Mouse (Mus musculus): ENCODE measurements at regions not wholly inside any gene's neighbourhood (a gene's known extent, or its start where the extent isn't known, plus 50 kb on each side); places are given as distances from the start of the nearest gene placed in this dataset.

DNA sequence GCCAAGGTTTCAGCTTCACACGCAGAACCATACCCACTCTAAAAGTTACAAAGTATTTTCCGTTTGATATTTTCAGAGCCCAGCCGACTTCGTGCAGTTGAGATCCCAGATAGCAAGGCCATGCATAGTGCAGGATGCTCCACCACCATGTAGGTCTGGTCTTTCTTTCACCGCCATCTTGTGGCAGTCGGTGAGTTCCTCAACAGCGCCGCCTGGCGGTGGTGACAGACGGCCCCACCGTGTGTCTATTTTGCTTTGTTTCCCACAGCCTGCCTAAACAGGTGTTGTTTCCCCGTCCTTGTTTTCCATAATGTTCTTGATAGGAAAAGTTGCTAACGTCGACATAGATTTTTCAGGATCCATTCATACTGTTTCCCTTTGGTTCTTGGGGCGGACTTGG lies 208.3 kb upstream of the Zdhhc25 start:
- H3K9ac ChIP-seq (ENCODE audit: control insufficient read depth, low read depth, low read length, poor library complexity, severe bottlenecking), result no peak overlapping the region
- TF ChIP-seq CTCF (IDR thresholded peaks at IDR 0.05 in 2 of 3, conservative IDR thresholded peaks at IDR 0.05 in 1 of 3; ENCODE audit: control insufficient read depth in 1 of 3, insufficient read depth in 1 of 3, low read depth in 2 of 3, low read length in 3 of 3, poor library complexity in 1 of 3, severe bottlenecking in 1 of 3), result peak in 1 of 3 experiments; percentile 12; a peak in 1 of 6 replicates
- TF ChIP-seq BHLHE40 (IDR thresholded peaks at IDR 0.05; ENCODE audit: borderline replicate concordance, low read depth, low read length), result no peak
- no peak for TF ChIP-seq KAT2A (conservative IDR thresholded peaks at IDR 0.05; ENCODE audit: low read depth, low read length)
- H3K36me3 ChIP-seq (ENCODE audit: control insufficient read depth in 1 of 2, insufficient read depth in 2 of 2, low read length in 2 of 2), result no peaks in the 10 kb centered on the region
- no peak overlapping the region for H3K27ac ChIP-seq (ENCODE audit: control insufficient read depth, low read depth, low read length)
- no peaks in the 10 kb centered on the region for H3K4me1 ChIP-seq (ENCODE audit: control insufficient read depth in 1 of 2, insufficient read depth in 2 of 2, low read length in 2 of 2)
- no peak overlapping the region for H3K4me3 ChIP-seq (ENCODE audit: control insufficient read depth in 1 of 2, insufficient read depth in 1 of 2, low read depth in 2 of 2, low read length in 2 of 2)
- no peaks in the 10 kb centered on the region for H3K79me2 ChIP-seq (ENCODE audit: control insufficient read depth, insufficient read depth, low read length, poor library complexity)
- H3K9me3 ChIP-seq (replicated peaks; ENCODE audit: insufficient read depth, low read length), result no peaks in the 10 kb centered on the region
- DNase-seq (ENCODE audit: low read depth, low spot score), result no peak
- no peaks in the 10 kb centered on the region for H3K27me3 ChIP-seq (ENCODE audit: control insufficient read depth in 1 of 2, insufficient read depth in 2 of 2, low read length in 2 of 2)

DNA sequence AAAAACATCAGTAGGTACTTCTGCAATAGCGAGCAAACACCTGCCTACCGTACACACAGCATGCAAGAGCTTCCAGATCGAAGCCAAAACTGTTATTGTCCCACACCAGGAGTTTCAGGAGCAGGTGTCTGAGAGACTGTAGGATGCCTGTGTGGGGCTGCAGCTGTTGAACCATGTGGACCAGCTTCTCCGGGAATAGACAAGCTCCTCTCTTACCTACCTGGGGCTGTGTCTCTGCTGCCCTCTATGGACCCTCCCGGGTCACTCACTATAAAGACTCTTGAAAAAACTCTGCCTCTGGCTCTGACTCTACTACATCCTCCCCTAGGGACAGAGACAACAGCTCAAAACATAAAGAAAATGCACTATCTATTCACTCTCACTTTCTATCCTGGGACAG lies 201.0 kb upstream of the Zdhhc25 start:
- Histone ChIP-seq H3K79me2 (ENCODE audit: control insufficient read depth, insufficient read depth, low read length, poor library complexity) (no peaks in the 10 kb centered on the region), H3K27ac (ENCODE audit: control insufficient read depth, low read depth, low read length) (no peak overlapping the region), H3K4me1 (ENCODE audit: control insufficient read depth in 1 of 2, insufficient read depth in 2 of 2, low read length in 2 of 2) (no peaks in the 10 kb centered on the region), H3K9me3 (replicated peaks; ENCODE audit: insufficient read depth, low read length) (no peaks in the 10 kb centered on the region), H3K9ac (ENCODE audit: control insufficient read depth, low read depth, low read length, poor library complexity, severe bottlenecking) (no peak overlapping the region), H3K36me3 (ENCODE audit: control insufficient read depth in 1 of 2, insufficient read depth in 2 of 2, low read length in 2 of 2) (no peaks in the 10 kb centered on the region), H3K27me3 (ENCODE audit: control insufficient read depth in 1 of 2, insufficient read depth in 2 of 2, low read length in 2 of 2) (no peaks in the 10 kb centered on the region), H3K4me3 (ENCODE audit: control insufficient read depth in 1 of 2, insufficient read depth in 1 of 2, low read depth in 2 of 2, low read length in 2 of 2) (no peak overlapping the region)
- DNase-seq (ENCODE audit: low read depth, low spot score), result no peak
- TF ChIP-seq POLR2AphosphoS2 (IDR thresholded peaks at IDR 0.05; ENCODE audit: low read length) (no peak), USF2 (IDR thresholded peaks at IDR 0.05; ENCODE audit: borderline replicate concordance in 1 of 2, insufficient read depth in 1 of 2, low read depth in 1 of 2, low read length in 2 of 2) (no peak), TBP (IDR thresholded peaks at IDR 0.05; ENCODE audit: low read depth, low read length) (no peak), ZNF384 (IDR thresholded peaks at IDR 0.05; ENCODE audit: low read depth, low read length) (no peak), RCOR1 (IDR thresholded peaks at IDR 0.05; ENCODE audit: low read depth, low read length) (no peak), CHD2 (IDR thresholded peaks at IDR 0.05; ENCODE audit: low read length) (no peak)

DNA sequence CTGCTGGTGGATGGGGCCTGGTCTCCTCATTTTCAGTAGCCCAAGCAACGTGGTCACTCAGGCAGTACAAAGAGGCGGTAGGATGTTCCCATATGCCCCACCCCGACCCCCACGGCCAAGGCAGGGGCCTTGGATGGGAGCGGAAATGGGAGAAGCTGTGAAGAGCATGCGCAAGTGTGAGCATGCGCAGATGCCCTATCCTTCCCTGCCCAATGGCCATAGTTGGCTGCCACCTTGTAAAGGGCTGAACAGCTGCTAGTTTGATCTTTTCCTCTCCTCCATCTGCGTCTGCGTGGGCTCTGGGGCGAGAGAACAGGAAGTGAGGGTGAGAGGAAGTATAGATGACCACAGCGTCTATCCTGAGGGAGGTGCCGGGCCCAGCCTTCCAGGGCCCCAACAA lies 200.1 kb upstream of the Zdhhc25 start:
- Histone ChIP-seq H3K79me2 (ENCODE audit: control insufficient read depth, insufficient read depth, low read length, poor library complexity) (no peaks in the 10 kb centered on the region), H3K9ac (ENCODE audit: control insufficient read depth, low read depth, low read length, poor library complexity, severe bottlenecking) (no peak overlapping the region), H3K27me3 (ENCODE audit: control insufficient read depth in 1 of 2, insufficient read depth in 2 of 2, low read length in 2 of 2) (no peaks in the 10 kb centered on the region), H3K36me3 (ENCODE audit: control insufficient read depth in 1 of 2, insufficient read depth in 2 of 2, low read length in 2 of 2) (no peaks in the 10 kb centered on the region), H3K4me1 (ENCODE audit: control insufficient read depth in 1 of 2, insufficient read depth in 2 of 2, low read length in 2 of 2) (no peaks in the 10 kb centered on the region), H3K4me3 (ENCODE audit: control insufficient read depth in 1 of 2, insufficient read depth in 1 of 2, low read depth in 2 of 2, low read length in 2 of 2) (no peak overlapping the region), H3K27ac (ENCODE audit: control insufficient read depth, low read depth, low read length) (no peak overlapping the region), H3K9me3 (replicated peaks; ENCODE audit: insufficient read depth, low read length) (no peaks in the 10 kb centered on the region)
- DNase-seq (ENCODE audit: low read depth, low spot score), result no peak
- TF ChIP-seq MAFK (IDR thresholded peaks at IDR 0.05; ENCODE audit: borderline replicate concordance, low read depth, low read length) (no peak), CHD1 (IDR thresholded peaks at IDR 0.05; ENCODE audit: low read depth, low read length) (no peak), ZNF384 (IDR thresholded peaks at IDR 0.05; ENCODE audit: low read depth, low read length) (no peak), JUND (IDR thresholded peaks at IDR 0.05; ENCODE audit: low read depth, low read length) (no peak), GATA1 (IDR thresholded peaks at IDR 0.05; ENCODE audit: low read depth, low read length) (no peak), ZC3H11A (IDR thresholded peaks at IDR 0.05; ENCODE audit: low read depth, low read length) (no peak), USF1 (IDR thresholded peaks at IDR 0.05; ENCODE audit: low read depth, low read length) (no peak), ELF1 (IDR thresholded peaks at IDR 0.05; ENCODE audit: low read depth, low read length) (no peak)
